30 mouse cellular contexts compared by ENCODE assay signal in genomic region chr12:112514897-112515296, GRCm38 (mm10). TPM values are rescaled to one million over a fixed set of nuclear protein-coding genes. Genes with fewer than 3 reads are reported as not detected.
DNase-seq lines count a peak whose midpoint lies in the region; ATAC-seq and TF ChIP-seq lines count a peak whose summit lies in the region.
"Had no signal": no experiment of that assay in that cellular context is flagged by ENCODE, and none has a peak within 500 bp of the region (broad histone marks: within the 10 kb centered on the region; RNA-seq: fewer than 3 reads in every experiment).

No protein-coding gene starts in this region.

- peaks cover 24% of the 10 kb centered on the region for H3K4me1 ChIP-seq in hindbrain, embryonic 16.5 days (ENCODE audit: control insufficient read depth, insufficient read depth, low read depth, low read length)
- peaks cover 33% of the 10 kb centered on the region for H3K4me1 ChIP-seq in hindbrain, embryonic 12.5 days
- peaks cover 3% of the 10 kb centered on the region; the same call in 1 of the 2 replicates for H3K4me1 ChIP-seq in liver, adult 2 months (ENCODE audit: control insufficient read depth, insufficient read depth, low read length)
- H3K4me1 ChIP-seq in liver, postnatal 0 days (ENCODE audit: insufficient read depth): no peaks in the 10 kb centered on the region
- H3K4me1 ChIP-seq in CH12.LX (ENCODE audit: control insufficient read depth in 1 of 2, insufficient read depth in 2 of 2) (peaks cover 8 to 12% of the 10 kb centered on the region in 2 experiments), ES-Bruce4 (ENCODE audit: control insufficient read depth, insufficient read depth, low read length) (peaks cover 5% of the 10 kb centered on the region)

- H3K9ac ChIP-seq in hindbrain, embryonic 16.5 days (ENCODE audit: low read depth, low read length): no peak overlapping the region
- H3K9ac ChIP-seq in hindbrain, embryonic 12.5 days: no peak overlapping the region
- no peak overlapping the region for H3K9ac ChIP-seq in liver, adult 2 months (ENCODE audit: low read depth, low read length)
- no peak overlapping the region for H3K9ac ChIP-seq in liver, postnatal 0 days (replicated peaks)
- no peak overlapping the region for H3K9ac ChIP-seq in CH12.LX (ENCODE audit: insufficient read depth, low read depth)
- H3K9ac ChIP-seq in ES-Bruce4 (ENCODE audit: low read depth, poor library complexity, severe bottlenecking): no peak overlapping the region
- H3K9ac ChIP-seq: forebrain, embryonic 12.5 days; heart, embryonic 12.5 days; limb, embryonic 15.5 days; midbrain, embryonic 15.5 days had no signal

- in situ Hi-C loops in CH12.LX (cut with MboI; ENCODE audit: low pct_ligation_motif_present, low pct_unique_long_range_greater_than_20kb, low sequenced_read_pairs): no loop called here

- no peak for TF ChIP-seq POLR2A in liver, adult 2 months (IDR thresholded peaks at IDR 0.05; ENCODE audit: extremely low read depth, insufficient read depth, low read length)
- TF ChIP-seq POLR2A in CH12.LX (IDR thresholded peaks at IDR 0.05; ENCODE audit: low read depth, low read length) (no peak), ES-Bruce4 (IDR thresholded peaks at IDR 0.05; ENCODE audit: insufficient read depth, low read length) (no peak)

- no peak overlapping the region for H3K4me3 ChIP-seq in hindbrain, embryonic 16.5 days (ENCODE audit: low read length)
- H3K4me3 ChIP-seq in hindbrain, embryonic 12.5 days: no peak overlapping the region
- no peak overlapping the region for H3K4me3 ChIP-seq in liver, adult 2 months (ENCODE audit: insufficient read depth, low read depth, low read length)
- H3K4me3 ChIP-seq in liver, postnatal 0 days (ENCODE audit: low read depth, low read length): no peak overlapping the region
- H3K4me3 ChIP-seq in CH12.LX (replicated peaks in 1 of 3; ENCODE audit: low read depth in 2 of 3, low read length in 2 of 3, poor library complexity in 1 of 3) (no peak overlapping the region), ES-Bruce4 (ENCODE audit: low read depth, low read length) (no peak overlapping the region)
- H3K4me3 ChIP-seq: forebrain, embryonic 12.5 days; heart, embryonic 12.5 days; limb, embryonic 15.5 days; megakaryocyte, embryonic 14.5 days; midbrain, embryonic 15.5 days had no signal

- dilution Hi-C loops in CH12.LX (cut with MboI; ENCODE audit: extremely low pct_ligation_motif_present, extremely low pct_unique_long_range_greater_than_20kb, low sequenced_read_pairs): no loop called here

- H3K36me3 ChIP-seq in hindbrain, embryonic 16.5 days (ENCODE audit: control insufficient read depth, insufficient read depth, low read length): no peaks in the 10 kb centered on the region
- H3K36me3 ChIP-seq in hindbrain, embryonic 12.5 days: no peaks in the 10 kb centered on the region
- H3K36me3 ChIP-seq in liver, adult 2 months (ENCODE audit: control insufficient read depth, insufficient read depth, low read length): no peaks in the 10 kb centered on the region
- H3K36me3 ChIP-seq in liver, postnatal 0 days (replicated peaks; ENCODE audit: insufficient read depth, low read length): no peaks in the 10 kb centered on the region
- no peaks in the 10 kb centered on the region for H3K36me3 ChIP-seq in CH12.LX (replicated peaks in 1 of 2; ENCODE audit: control insufficient read depth in 1 of 2, insufficient read depth in 1 of 2, low read length in 1 of 2)
- no peaks in the 10 kb centered on the region for H3K36me3 ChIP-seq in ES-Bruce4 (ENCODE audit: control insufficient read depth, insufficient read depth, low read length, poor library complexity, severe bottlenecking)
- H3K36me3 ChIP-seq: forebrain, embryonic 12.5 days; heart, embryonic 12.5 days; limb, embryonic 15.5 days; midbrain, embryonic 15.5 days had no signal

- TF ChIP-seq CTCF in liver, adult 2 months (IDR thresholded peaks at IDR 0.05; ENCODE audit: low read depth, low read length): peak; percentile 21; the same call in 1 of the 2 replicates
- TF ChIP-seq CTCF in liver, postnatal 0 days (IDR thresholded peaks at IDR 0.05; ENCODE audit: low read depth): no peak
- TF ChIP-seq CTCF in CH12.LX (conservative IDR thresholded peaks at IDR 0.05 in 1 of 2, IDR thresholded peaks at IDR 0.05 in 1 of 2; ENCODE audit: low read depth in 2 of 2, low read length in 2 of 2) (peak; percentile 22 to 45; a peak in 3 of 4 replicates), ES-Bruce4 (IDR thresholded peaks at IDR 0.05; ENCODE audit: low read depth, low read length) (peak; percentile 38)

- H3K9me3 ChIP-seq in hindbrain, embryonic 16.5 days (ENCODE audit: control insufficient read depth, low read length): no peaks in the 10 kb centered on the region
- H3K9me3 ChIP-seq in hindbrain, embryonic 12.5 days (replicated peaks): no peaks in the 10 kb centered on the region
- no peaks in the 10 kb centered on the region for H3K9me3 ChIP-seq in liver, postnatal 0 days (ENCODE audit: low read length)
- no peaks in the 10 kb centered on the region for H3K9me3 ChIP-seq in CH12.LX (replicated peaks; ENCODE audit: low read length)
- no peaks in the 10 kb centered on the region for H3K9me3 ChIP-seq in ES-Bruce4 (replicated peaks; ENCODE audit: control insufficient read depth, insufficient read depth, low read length, poor library complexity, severe bottlenecking)
- H3K9me3 ChIP-seq: forebrain, embryonic 12.5 days; heart, embryonic 12.5 days; limb, embryonic 15.5 days; megakaryocyte, embryonic 14.5 days; midbrain, embryonic 15.5 days had no signal

- no peaks in the 10 kb centered on the region for H3K79me2 ChIP-seq in liver, adult 2 months (ENCODE audit: control insufficient read depth, insufficient read depth, low read length)
- H3K79me2 ChIP-seq in CH12.LX (replicated peaks; ENCODE audit: control insufficient read depth, extremely low read depth, insufficient read depth, poor library complexity, severe bottlenecking): no peaks in the 10 kb centered on the region

- H3K27ac ChIP-seq in hindbrain, embryonic 16.5 days (ENCODE audit: low read depth, low read length): peak overlapping the region; percentile 39
- no peak overlapping the region for H3K27ac ChIP-seq in hindbrain, embryonic 12.5 days
- no peak overlapping the region for H3K27ac ChIP-seq in liver, adult 2 months (replicated peaks; ENCODE audit: insufficient read depth, low read depth, low read length)
- no peak overlapping the region for H3K27ac ChIP-seq in liver, postnatal 0 days (ENCODE audit: low read depth)
- no peak overlapping the region for H3K27ac ChIP-seq in CH12.LX (ENCODE audit: insufficient read depth, low read depth)
- no peak overlapping the region for H3K27ac ChIP-seq in ES-Bruce4 (ENCODE audit: insufficient read depth, low read length)
- H3K27ac ChIP-seq: forebrain, embryonic 12.5 days; limb, embryonic 15.5 days; midbrain, embryonic 15.5 days had no signal

- no peak for TF ChIP-seq EP300 in liver, postnatal 0 days (IDR thresholded peaks at IDR 0.05; ENCODE audit: low read depth)
- TF ChIP-seq EP300 in CH12.LX (IDR thresholded peaks at IDR 0.05; ENCODE audit: low read length) (no peak), ES-Bruce4 (IDR thresholded peaks at IDR 0.05; ENCODE audit: insufficient read depth, low read depth, low read length) (no peak)

- DNase-seq in liver, adult 2 months (ENCODE audit: extremely low read depth, low read depth, low spot score): no peak
- no peak for DNase-seq in liver, postnatal 0 days
- no peak for DNase-seq in CH12.LX (ENCODE audit: extremely low read depth)
- DNase-seq: adrenal gland, postnatal 36 days; B cell, adult 2 months; cerebellum, adult 11-12 months; cerebellum, postnatal 14 days; gastrocnemius, postnatal 10 days; heart, adult 11 months; heart, postnatal 10 days; kidney, postnatal 36 days; layer of hippocampus, adult 9-11 months; left cerebral cortex, postnatal 4 days; lung, adult 18-20 months; lung, postnatal 14 days; right cerebral cortex, adult 18-20 months; right cerebral cortex, postnatal 4 days; thymus, postnatal 25 days had no signal

- no peaks in the 10 kb centered on the region for H3K27me3 ChIP-seq in hindbrain, embryonic 16.5 days (replicated peaks; ENCODE audit: control insufficient read depth, insufficient read depth, low read length)
- peaks cover 33% of the 10 kb centered on the region for H3K27me3 ChIP-seq in hindbrain, embryonic 12.5 days
- peaks cover 8% of the 10 kb centered on the region; the same call in 1 of the 2 replicates for H3K27me3 ChIP-seq in liver, adult 2 months (ENCODE audit: control insufficient read depth, insufficient read depth, low read length)
- peaks cover 12% of the 10 kb centered on the region for H3K27me3 ChIP-seq in liver, postnatal 0 days (ENCODE audit: insufficient read depth, low read length)
- peaks cover 82% of the 10 kb centered on the region for H3K27me3 ChIP-seq in CH12.LX (replicated peaks)
- H3K27me3 ChIP-seq in ES-Bruce4 (ENCODE audit: control insufficient read depth, insufficient read depth, low read length, poor library complexity, severe bottlenecking): no peaks in the 10 kb centered on the region

- TF ChIP-seq RAD21 in CH12.LX (IDR thresholded peaks at IDR 0.05; ENCODE audit: low read depth, low read length): peak; percentile 8

- H3K4me2 ChIP-seq in hindbrain, embryonic 16.5 days (ENCODE audit: low read length): no peak overlapping the region
- H3K4me2 ChIP-seq in hindbrain, embryonic 12.5 days (replicated peaks): no peak overlapping the region
- no peak overlapping the region for H3K4me2 ChIP-seq in liver, postnatal 0 days (ENCODE audit: low read depth, low read length)
- H3K4me2 ChIP-seq in CH12.LX (ENCODE audit: insufficient read depth, low read depth, poor library complexity, severe bottlenecking): no peak overlapping the region
- H3K4me2 ChIP-seq: forebrain, embryonic 12.5 days; heart, embryonic 12.5 days; limb, embryonic 15.5 days; midbrain, embryonic 15.5 days had no signal

- 59% methylated on average over 3 of the region's 3 CpGs for WGBS in hindbrain, embryonic 16.5 days
- 44% methylated on average over 3 of the region's 3 CpGs for WGBS in hindbrain, embryonic 12.5 days
- 54% methylated on average over 3 of the region's 3 CpGs for WGBS in liver, adult 2 months
- 47% methylated on average over 3 of the region's 3 CpGs for WGBS in liver, postnatal 0 days (ENCODE audit: insufficient replicate concordance)

- ATAC-seq in hindbrain, embryonic 16.5 days: no peak
- no peak for ATAC-seq in hindbrain, embryonic 12.5 days (ENCODE audit: low FRiP score)
- no peak for ATAC-seq in liver, postnatal 0 days
- no peak for ATAC-seq in megakaryocyte, adult 5-6 weeks (ENCODE audit: poor library complexity, severe bottlenecking)
- ATAC-seq: midbrain, embryonic 15.5 days; Patski had no signal

RNA-seq across cellular contexts. Expression of gene Tmem179, which starts 1.6 kb away (rescaled TPM):
- 92.7 and 96.1 TPM in 2 replicates for polyA plus RNA-seq in hindbrain, embryonic 16.5 days (2015; fragmentation: Nextera tagmentation; extraction: Ambion mirVana)
- polyA plus RNA-seq in hindbrain, embryonic 12.5 days (2016; fragmentation: Nextera tagmentation; extraction: Ambion mirVana): 14.6 and 16.1 TPM in 2 replicates
- 0.07 TPM in 1 of 2 replicates, not detected in the other for total RNA-seq in liver, adult 2 months (2014; rRNA removed)
- not detected in 2 replicates for polyA plus RNA-seq in liver, adult 2 months (2012; rRNA removed)
- not detected in 2 replicates for polyA plus RNA-seq in liver, postnatal 0 days (2015; fragmentation: Nextera tagmentation; extraction: Ambion mirVana)
- total RNA-seq in CH12.LX (2012; rRNA removed) (not detected in 2 replicates), CH12.LX (2014; rRNA removed) (not detected in 2 replicates)
- polyA plus RNA-seq in CH12.LX (2012; ENCODE audit: insufficient read length, low read depth) (not detected in 2 replicates), ES-Bruce4 (2011; ENCODE audit: insufficient read depth, insufficient read length, low read depth, missing spikeins) (0.27 TPM in 1 of 2 replicates, not detected in the other)
- not detected in 2 replicates for total RNA-seq in megakaryocyte, adult 5-6 weeks (2015)
- total RNA-seq in megakaryocyte, adult 5-6 weeks (2017): not detected in 2 replicates
- total RNA-seq: heart, postnatal 10 days had no signal

RNA-seq across cellular contexts. Expression of gene A530016L24Rik, which starts 25.6 kb away (rescaled TPM):
- polyA plus RNA-seq in hindbrain, embryonic 16.5 days (2015; fragmentation: Nextera tagmentation; extraction: Ambion mirVana): 0.10 and 0.12 TPM in 2 replicates
- polyA plus RNA-seq in hindbrain, embryonic 12.5 days (2016; fragmentation: Nextera tagmentation; extraction: Ambion mirVana): 0.13 TPM in 1 of 2 replicates, not detected in the other
- 0.07 and 0.09 TPM in 2 replicates for total RNA-seq in liver, adult 2 months (2014; rRNA removed)
- polyA plus RNA-seq in liver, adult 2 months (2012; rRNA removed): 0.07 TPM in 2 replicates
- polyA plus RNA-seq in liver, postnatal 0 days (2015; fragmentation: Nextera tagmentation; extraction: Ambion mirVana): 0.06 TPM in 1 of 2 replicates, not detected in the other
- not detected in 2 replicates for total RNA-seq in CH12.LX (2012; rRNA removed)
- not detected in 2 replicates for total RNA-seq in CH12.LX (2014; rRNA removed)
- not detected in 2 replicates for polyA plus RNA-seq in CH12.LX (2012; ENCODE audit: insufficient read length, low read depth)
- not detected in 2 replicates for polyA plus RNA-seq in ES-Bruce4 (2011; ENCODE audit: insufficient read depth, insufficient read length, low read depth, missing spikeins)
- total RNA-seq in megakaryocyte, adult 5-6 weeks (2015): not detected in 2 replicates
- not detected in 2 replicates for total RNA-seq in megakaryocyte, adult 5-6 weeks (2017)
- polyA plus RNA-seq: embryonic facial prominence, embryonic 11.5 days; forebrain, embryonic 12.5 days; hindbrain, embryonic 11.5 days had no signal

Comparison
In these comparisons a context has a peak if more than half of its experiments do, and no peak if none do; other contexts are left out.
1. RNA of gene Tmem179, which starts 1.6 kb away (polyA plus RNA-seq): 92.7 to 96.1 TPM in hindbrain, embryonic 16.5 days and 14.6 to 16.1 TPM in hindbrain, embryonic 12.5 days; not detected in liver, adult 2 months, not detected in liver, postnatal 0 days, not detected in CH12.LX and 0.27 TPM in ES-Bruce4; every median in the first group is over 10 times any median in the second.